Mouse (Mus musculus): Measurements from ENCODE around the gene Pbx4. TPM values are rescaled to one million over a fixed set of nuclear protein-coding genes. Genes with fewer than 3 reads are reported as not detected.

Pbx4 gene
- polyA plus RNA-seq, 1 experiment = 22.4 TPM

- Histone ChIP-seq H3K27me3 (ENCODE audit: control insufficient read depth, insufficient read depth, low read length, poor library complexity, severe bottlenecking) (no peaks in the 10 kb centered on the region), H3K4me1 (ENCODE audit: control insufficient read depth, insufficient read depth, low read length) (no peaks in the 10 kb centered on the region), H3K9me3 (replicated peaks; ENCODE audit: control insufficient read depth, insufficient read depth, low read length, poor library complexity, severe bottlenecking) (no peaks in the 10 kb centered on the region), H3K36me3 (ENCODE audit: control insufficient read depth, insufficient read depth, low read length, poor library complexity, severe bottlenecking) (peaks cover 97% of the 10 kb centered on the region), H3K27ac (ENCODE audit: insufficient read depth, low read length) (no peak overlapping the region), H3K9ac (ENCODE audit: low read depth, poor library complexity, severe bottlenecking) (no peak overlapping the region), H3K4me3 (ENCODE audit: low read depth, low read length) (no peak overlapping the region)
- TF ChIP-seq POLR2A (IDR thresholded peaks at IDR 0.05; ENCODE audit: insufficient read depth, low read length) = no peak
- no peak for TF ChIP-seq CTCF (IDR thresholded peaks at IDR 0.05; ENCODE audit: low read depth, low read length)
- no peak for TF ChIP-seq EP300 (IDR thresholded peaks at IDR 0.05; ENCODE audit: insufficient read depth, low read depth, low read length)
Measured at GRCm38 (mm10) chr8:69799261-69799660, 33.0 kb upstream of the Pbx4 start.

GRCm38 (mm10) chr8:69799946-69800345, 32.3 kb upstream of the Pbx4 start:
- no peaks in the 10 kb centered on the region for H3K4me1 ChIP-seq (ENCODE audit: control insufficient read depth, insufficient read depth, low read length)
- peaks cover 97% of the 10 kb centered on the region for H3K36me3 ChIP-seq (ENCODE audit: control insufficient read depth, insufficient read depth, low read length, poor library complexity, severe bottlenecking)
- no peak overlapping the region for H3K27ac ChIP-seq (ENCODE audit: insufficient read depth, low read length)
- H3K9me3 ChIP-seq (replicated peaks; ENCODE audit: control insufficient read depth, insufficient read depth, low read length, poor library complexity, severe bottlenecking) = no peaks in the 10 kb centered on the region
- H3K27me3 ChIP-seq (ENCODE audit: control insufficient read depth, insufficient read depth, low read length, poor library complexity, severe bottlenecking) = no peaks in the 10 kb centered on the region
- H3K9ac ChIP-seq (ENCODE audit: low read depth, poor library complexity, severe bottlenecking) = no peak overlapping the region
- no peak for TF ChIP-seq EP300 (IDR thresholded peaks at IDR 0.05; ENCODE audit: insufficient read depth, low read depth, low read length)
- no peak for TF ChIP-seq POLR2A (IDR thresholded peaks at IDR 0.05; ENCODE audit: insufficient read depth, low read length)
- TF ChIP-seq CTCF (IDR thresholded peaks at IDR 0.05; ENCODE audit: low read depth, low read length) = no peak
- no peak overlapping the region for H3K4me3 ChIP-seq (ENCODE audit: low read depth, low read length)

GRCm38 (mm10) chr8:69801796-69802195, 30.5 kb upstream of the Pbx4 start:
- Histone ChIP-seq H3K4me1 (ENCODE audit: control insufficient read depth, insufficient read depth, low read length) (no peaks in the 10 kb centered on the region), H3K9ac (ENCODE audit: low read depth, poor library complexity, severe bottlenecking) (no peak overlapping the region), H3K36me3 (ENCODE audit: control insufficient read depth, insufficient read depth, low read length, poor library complexity, severe bottlenecking) (peaks cover 97% of the 10 kb centered on the region), H3K9me3 (replicated peaks; ENCODE audit: control insufficient read depth, insufficient read depth, low read length, poor library complexity, severe bottlenecking) (no peaks in the 10 kb centered on the region), H3K27me3 (ENCODE audit: control insufficient read depth, insufficient read depth, low read length, poor library complexity, severe bottlenecking) (no peaks in the 10 kb centered on the region), H3K27ac (ENCODE audit: insufficient read depth, low read length) (no peak overlapping the region), H3K4me3 (ENCODE audit: low read depth, low read length) (no peak overlapping the region)
- TF ChIP-seq CTCF (IDR thresholded peaks at IDR 0.05; ENCODE audit: low read depth, low read length) = no peak
- TF ChIP-seq EP300 (IDR thresholded peaks at IDR 0.05; ENCODE audit: insufficient read depth, low read depth, low read length) = no peak
- TF ChIP-seq POLR2A (IDR thresholded peaks at IDR 0.05; ENCODE audit: insufficient read depth, low read length) = no peak

- no peaks in the 10 kb centered on the region for H3K27me3 ChIP-seq (ENCODE audit: control insufficient read depth, insufficient read depth, low read length, poor library complexity, severe bottlenecking)
- H3K4me3 ChIP-seq (ENCODE audit: low read depth, low read length) = no peak overlapping the region
- no peak for TF ChIP-seq EP300 (IDR thresholded peaks at IDR 0.05; ENCODE audit: insufficient read depth, low read depth, low read length)
- TF ChIP-seq POLR2A (IDR thresholded peaks at IDR 0.05; ENCODE audit: insufficient read depth, low read length) = no peak
- TF ChIP-seq CTCF (IDR thresholded peaks at IDR 0.05; ENCODE audit: low read depth, low read length) = no peak
- H3K9ac ChIP-seq (ENCODE audit: low read depth, poor library complexity, severe bottlenecking) = no peak overlapping the region
- H3K4me1 ChIP-seq (ENCODE audit: control insufficient read depth, insufficient read depth, low read length) = no peaks in the 10 kb centered on the region
- no peak overlapping the region for H3K27ac ChIP-seq (ENCODE audit: insufficient read depth, low read length)
- peaks cover 97% of the 10 kb centered on the region for H3K36me3 ChIP-seq (ENCODE audit: control insufficient read depth, insufficient read depth, low read length, poor library complexity, severe bottlenecking)
- no peaks in the 10 kb centered on the region for H3K9me3 ChIP-seq (replicated peaks; ENCODE audit: control insufficient read depth, insufficient read depth, low read length, poor library complexity, severe bottlenecking)
Measured at GRCm38 (mm10) chr8:69802216-69802615, 30.1 kb upstream of the Pbx4 start.

GRCm38 (mm10) chr8:69803366-69803765, 28.9 kb upstream of the Pbx4 start:
- Histone ChIP-seq H3K9me3 (replicated peaks; ENCODE audit: control insufficient read depth, insufficient read depth, low read length, poor library complexity, severe bottlenecking) (no peaks in the 10 kb centered on the region), H3K4me3 (ENCODE audit: low read depth, low read length) (no peak overlapping the region), H3K27ac (ENCODE audit: insufficient read depth, low read length) (no peak overlapping the region), H3K27me3 (ENCODE audit: control insufficient read depth, insufficient read depth, low read length, poor library complexity, severe bottlenecking) (no peaks in the 10 kb centered on the region), H3K9ac (ENCODE audit: low read depth, poor library complexity, severe bottlenecking) (no peak overlapping the region), H3K4me1 (ENCODE audit: control insufficient read depth, insufficient read depth, low read length) (no peaks in the 10 kb centered on the region), H3K36me3 (ENCODE audit: control insufficient read depth, insufficient read depth, low read length, poor library complexity, severe bottlenecking) (peaks cover 95% of the 10 kb centered on the region)
- TF ChIP-seq EP300 (IDR thresholded peaks at IDR 0.05; ENCODE audit: insufficient read depth, low read depth, low read length) = no peak
- TF ChIP-seq CTCF (IDR thresholded peaks at IDR 0.05; ENCODE audit: low read depth, low read length) = no peak
- no peak for TF ChIP-seq POLR2A (IDR thresholded peaks at IDR 0.05; ENCODE audit: insufficient read depth, low read length)

- TF ChIP-seq CTCF (IDR thresholded peaks at IDR 0.05; ENCODE audit: low read depth, low read length) = no peak
- TF ChIP-seq POLR2A (IDR thresholded peaks at IDR 0.05; ENCODE audit: insufficient read depth, low read length) = no peak
- no peak for TF ChIP-seq EP300 (IDR thresholded peaks at IDR 0.05; ENCODE audit: insufficient read depth, low read depth, low read length)
- no peak overlapping the region for H3K9ac ChIP-seq (ENCODE audit: low read depth, poor library complexity, severe bottlenecking)
- H3K9me3 ChIP-seq (replicated peaks; ENCODE audit: control insufficient read depth, insufficient read depth, low read length, poor library complexity, severe bottlenecking) = no peaks in the 10 kb centered on the region
- H3K36me3 ChIP-seq (ENCODE audit: control insufficient read depth, insufficient read depth, low read length, poor library complexity, severe bottlenecking) = peaks cover 83% of the 10 kb centered on the region
- H3K4me3 ChIP-seq (ENCODE audit: low read depth, low read length) = no peak overlapping the region
- H3K27me3 ChIP-seq (ENCODE audit: control insufficient read depth, insufficient read depth, low read length, poor library complexity, severe bottlenecking) = no peaks in the 10 kb centered on the region
- no peaks in the 10 kb centered on the region for H3K4me1 ChIP-seq (ENCODE audit: control insufficient read depth, insufficient read depth, low read length)
- H3K27ac ChIP-seq (ENCODE audit: insufficient read depth, low read length) = no peak overlapping the region
Measured at GRCm38 (mm10) chr8:69804537-69804936, 27.8 kb upstream of the Pbx4 start.

Data from ES-Bruce4 (cell line).